Mouse (Mus musculus): Measurements from ENCODE around the gene Hist1h3e. TPM values are rescaled to one million over a fixed set of nuclear protein-coding genes. Genes with fewer than 3 reads are reported as not detected.

Gene Hist1h3e
- polyA plus RNA-seq, 1 experiment: not detected

DNA sequence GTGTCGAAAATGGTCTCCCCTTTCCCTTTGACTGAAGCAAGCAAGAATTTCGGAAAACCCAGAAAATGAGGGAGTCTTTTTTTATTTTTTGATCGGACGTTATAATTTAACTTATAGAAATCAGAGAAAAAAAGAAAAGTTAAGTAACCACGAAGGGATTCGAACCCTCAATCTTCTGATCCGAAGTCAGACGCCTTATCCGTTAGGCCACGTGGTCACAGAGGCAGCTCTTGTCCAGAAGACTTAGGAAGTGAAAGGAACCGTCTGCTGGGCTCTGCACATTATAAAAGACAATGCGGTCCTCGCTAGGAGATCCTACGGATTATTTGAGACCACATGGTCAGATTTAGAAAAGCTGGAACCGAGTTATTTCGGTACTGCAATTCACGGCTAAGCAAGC is 35.9 kb downstream of the Hist1h3e start:
- TF ChIP-seq CTCF (IDR thresholded peaks at IDR 0.05; ENCODE audit: insufficient read depth, low read depth, low read length): no peak
- TF ChIP-seq POLR2A (IDR thresholded peaks at IDR 0.05; ENCODE audit: insufficient read depth, low read depth, low read length): no peak
- Histone ChIP-seq H3K27ac (ENCODE audit: insufficient read depth, low read depth, low read length) (no peak overlapping the region), H3K4me3 (ENCODE audit: insufficient read depth, low read depth, low read length) (no peak overlapping the region), H3K4me1 (ENCODE audit: control insufficient read depth, insufficient read depth, low read length) (no peaks in the 10 kb centered on the region)
- 1% methylated on average over 17 of the region's 17 CpGs for WGBS

DNA sequence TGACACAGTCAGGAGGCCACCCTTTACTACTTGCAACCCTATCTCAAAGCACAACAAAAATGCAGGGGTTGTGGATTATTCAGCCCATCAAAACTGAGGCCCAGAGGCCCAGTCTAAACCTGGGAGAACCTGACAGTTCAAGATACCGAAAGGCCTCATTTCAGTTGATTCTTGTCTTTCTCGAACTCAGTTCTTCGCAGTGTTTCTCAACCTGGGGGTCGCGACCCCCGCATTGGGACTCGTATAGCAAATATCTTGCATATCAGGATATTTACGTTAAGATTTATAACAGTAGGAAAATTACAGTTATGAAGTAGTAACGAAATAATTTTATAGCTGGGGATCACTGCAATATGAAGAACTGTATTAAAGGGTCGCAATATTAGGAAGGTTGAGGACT is 36.3 kb downstream of the Hist1h3e start:
- Histone ChIP-seq H3K4me1 (ENCODE audit: control insufficient read depth, insufficient read depth, low read length) (no peaks in the 10 kb centered on the region), H3K27ac (ENCODE audit: insufficient read depth, low read depth, low read length) (no peak overlapping the region), H3K4me3 (ENCODE audit: insufficient read depth, low read depth, low read length) (no peak overlapping the region)
- TF ChIP-seq CTCF (IDR thresholded peaks at IDR 0.05; ENCODE audit: insufficient read depth, low read depth, low read length) (no peak), POLR2A (IDR thresholded peaks at IDR 0.05; ENCODE audit: insufficient read depth, low read depth, low read length) (no peak)
- WGBS: 8% methylated on average over 10 of the region's 10 CpGs

DNA sequence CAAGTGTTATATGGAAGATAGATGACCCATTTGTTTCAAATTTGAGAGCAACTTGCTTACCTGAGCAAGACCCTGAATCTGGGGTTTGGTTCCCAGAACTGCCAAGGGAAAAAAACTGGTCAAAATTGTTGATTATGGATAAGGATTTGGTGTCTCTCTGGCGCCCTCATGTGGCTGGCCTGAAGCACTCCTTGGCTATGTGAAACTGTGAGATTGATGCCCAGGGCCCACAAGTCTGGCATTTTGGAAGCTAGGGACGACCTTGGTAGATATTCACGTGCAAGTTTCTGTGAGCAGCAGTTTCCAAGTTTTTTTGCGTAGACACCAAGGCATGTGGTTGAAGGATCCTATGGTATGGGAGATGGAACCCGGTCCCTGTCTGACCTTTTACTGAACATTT is 37.5 kb downstream of the Hist1h3e start:
- Histone ChIP-seq H3K4me1 (ENCODE audit: control insufficient read depth, insufficient read depth, low read length) (no peaks in the 10 kb centered on the region), H3K4me3 (ENCODE audit: insufficient read depth, low read depth, low read length) (no peak overlapping the region), H3K27ac (ENCODE audit: insufficient read depth, low read depth, low read length) (no peak overlapping the region)
- 14% methylated on average over 5 of the region's 5 CpGs for WGBS
- no peak for TF ChIP-seq POLR2A (IDR thresholded peaks at IDR 0.05; ENCODE audit: insufficient read depth, low read depth, low read length)
- peak; percentile 61 for TF ChIP-seq CTCF (IDR thresholded peaks at IDR 0.05; ENCODE audit: insufficient read depth, low read depth, low read length)

DNA sequence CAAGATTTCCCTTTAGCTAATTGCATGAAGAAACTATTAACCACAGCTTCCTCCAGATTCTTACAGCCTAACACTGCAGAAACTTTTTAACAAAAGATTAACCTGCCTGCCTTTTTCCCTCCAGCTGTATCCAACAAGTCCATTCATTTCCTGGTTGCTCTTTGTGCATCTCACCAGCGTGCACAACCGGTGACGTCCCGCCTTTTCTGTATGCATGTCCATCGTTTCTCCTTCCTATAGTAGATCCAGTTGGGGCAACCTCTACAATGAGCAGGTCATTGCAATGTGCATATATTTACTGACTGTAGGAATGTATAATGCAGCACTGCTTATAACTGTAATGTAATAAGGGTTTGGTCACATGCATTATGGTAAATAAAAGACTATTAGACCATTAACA is 38.2 kb downstream of the Hist1h3e start:
- WGBS: 40% methylated on average over 5 of the region's 5 CpGs
- Histone ChIP-seq H3K4me1 (ENCODE audit: control insufficient read depth, insufficient read depth, low read length) (no peaks in the 10 kb centered on the region), H3K4me3 (ENCODE audit: insufficient read depth, low read depth, low read length) (no peak overlapping the region), H3K27ac (ENCODE audit: insufficient read depth, low read depth, low read length) (no peak overlapping the region)
- no peak for TF ChIP-seq CTCF (IDR thresholded peaks at IDR 0.05; ENCODE audit: insufficient read depth, low read depth, low read length)
- no peak for TF ChIP-seq POLR2A (IDR thresholded peaks at IDR 0.05; ENCODE audit: insufficient read depth, low read depth, low read length)

DNA sequence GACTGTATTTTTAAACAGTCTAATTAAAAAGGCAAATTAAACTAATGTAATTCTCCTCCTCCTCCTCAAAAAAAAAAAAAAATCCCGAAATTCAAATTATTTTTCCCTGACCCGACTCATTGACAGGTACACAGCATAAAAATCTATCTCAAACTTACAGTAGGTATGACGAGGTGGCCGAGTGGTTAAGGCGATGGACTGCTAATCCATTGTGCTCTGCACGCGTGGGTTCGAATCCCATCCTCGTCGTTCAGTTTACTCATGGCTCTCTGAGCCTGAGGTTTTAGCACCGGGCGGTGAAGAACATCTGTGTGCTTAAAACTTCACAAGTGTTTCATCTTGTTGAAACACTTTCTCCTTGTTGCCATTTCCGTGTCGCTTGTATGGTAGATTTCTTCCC is 40.5 kb downstream of the Hist1h3e start:
- no peaks in the 10 kb centered on the region for H3K4me1 ChIP-seq (ENCODE audit: control insufficient read depth, insufficient read depth, low read length)
- TF ChIP-seq CTCF (IDR thresholded peaks at IDR 0.05; ENCODE audit: insufficient read depth, low read depth, low read length) (no peak), POLR2A (IDR thresholded peaks at IDR 0.05; ENCODE audit: insufficient read depth, low read depth, low read length) (no peak)
- H3K4me3 ChIP-seq (ENCODE audit: insufficient read depth, low read depth, low read length): no peak overlapping the region
- H3K27ac ChIP-seq (ENCODE audit: insufficient read depth, low read depth, low read length): no peak overlapping the region
- WGBS: 5% methylated on average over 14 of the region's 14 CpGs

DNA sequence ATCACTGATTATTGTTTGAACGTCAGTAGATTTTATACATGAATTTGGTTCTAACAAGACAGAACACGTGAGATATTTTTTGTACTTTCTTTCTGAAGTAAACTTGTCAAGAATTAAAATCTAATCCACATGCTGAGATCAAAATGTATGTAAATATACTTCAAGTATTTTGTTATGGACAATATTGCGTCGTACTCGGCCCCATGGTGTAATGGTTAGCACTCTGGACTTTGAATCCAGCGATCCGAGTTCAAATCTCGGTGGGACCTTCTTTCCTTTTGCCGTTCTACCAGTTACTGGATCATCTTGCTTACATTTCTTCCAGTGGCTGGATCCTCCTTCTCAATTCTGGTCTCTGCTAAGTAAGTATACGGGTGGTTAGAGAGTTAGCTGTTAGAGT is 42.8 kb downstream of the Hist1h3e start:
- peaks cover 2% of the 10 kb centered on the region; the same call in 1 of the 2 replicates for H3K4me1 ChIP-seq (ENCODE audit: control insufficient read depth, insufficient read depth, low read length)
- WGBS: 2% methylated on average over 10 of the region's 10 CpGs

DNA sequence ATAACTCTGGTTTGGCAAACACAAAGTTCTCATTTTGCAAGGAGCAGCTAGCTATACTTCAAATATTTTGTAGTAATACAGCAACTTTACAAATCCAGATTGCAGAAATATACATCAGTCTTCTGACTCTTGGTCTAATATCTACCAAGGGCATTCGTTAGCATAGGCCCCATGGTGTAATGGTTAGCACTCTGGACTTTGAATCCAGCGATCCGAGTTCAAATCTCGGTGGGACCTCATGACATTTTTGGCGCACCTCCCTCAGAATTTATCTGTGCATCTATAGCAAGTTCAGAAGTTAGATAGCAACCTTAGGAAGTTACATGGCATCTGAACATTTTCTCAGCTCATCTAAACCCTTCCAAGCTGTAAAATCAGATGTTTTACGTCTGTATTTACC is 43.3 kb downstream of the Hist1h3e start:
- no peak overlapping the region for H3K27ac ChIP-seq (ENCODE audit: insufficient read depth, low read depth, low read length)

More for the DNA sequence above, 42.8 kb downstream of the Hist1h3e start:
- Histone ChIP-seq H3K27ac (ENCODE audit: insufficient read depth, low read depth, low read length) (no peak overlapping the region), H3K4me3 (ENCODE audit: insufficient read depth, low read depth, low read length) (no peak overlapping the region)
- TF ChIP-seq CTCF (IDR thresholded peaks at IDR 0.05; ENCODE audit: insufficient read depth, low read depth, low read length) (no peak), POLR2A (IDR thresholded peaks at IDR 0.05; ENCODE audit: insufficient read depth, low read depth, low read length) (no peak)

DNA sequence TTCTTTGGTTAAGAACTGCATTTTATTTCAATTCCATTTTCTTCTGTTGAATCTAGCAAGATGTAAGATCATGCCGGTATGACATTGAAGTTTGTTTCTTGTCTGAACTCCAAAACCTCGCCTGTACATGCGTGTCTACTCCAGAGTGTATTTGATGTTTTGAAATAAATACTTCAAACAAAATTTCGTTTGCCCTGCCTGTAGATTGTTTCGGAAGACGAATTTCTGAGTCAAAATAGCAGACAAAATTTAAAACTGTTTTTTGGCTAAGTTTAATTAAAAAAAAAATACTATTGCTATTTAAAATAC is 43.9 kb downstream of the Hist1h3e start:
- no peak overlapping the region for H3K4me3 ChIP-seq (ENCODE audit: insufficient read depth, low read depth, low read length)
- H3K4me1 ChIP-seq (ENCODE audit: control insufficient read depth, insufficient read depth, low read length): peaks cover 2% of the 10 kb centered on the region; the same call in 1 of the 2 replicates
- TF ChIP-seq CTCF (IDR thresholded peaks at IDR 0.05; ENCODE audit: insufficient read depth, low read depth, low read length): no peak
- no peak for TF ChIP-seq POLR2A (IDR thresholded peaks at IDR 0.05; ENCODE audit: insufficient read depth, low read depth, low read length)
- WGBS: under 1% methylated on average over 6 of the region's 6 CpGs
- H3K27ac ChIP-seq (ENCODE audit: insufficient read depth, low read depth, low read length): no peak overlapping the region

More for the DNA sequence above, 43.3 kb downstream of the Hist1h3e start:
- Histone ChIP-seq H3K4me1 (ENCODE audit: control insufficient read depth, insufficient read depth, low read length) (peaks cover 2% of the 10 kb centered on the region; the same call in 1 of the 2 replicates), H3K4me3 (ENCODE audit: insufficient read depth, low read depth, low read length) (no peak overlapping the region)
- under 1% methylated on average over 6 of the region's 6 CpGs for WGBS
- no peak for TF ChIP-seq POLR2A (IDR thresholded peaks at IDR 0.05; ENCODE audit: insufficient read depth, low read depth, low read length)
- no peak for TF ChIP-seq CTCF (IDR thresholded peaks at IDR 0.05; ENCODE audit: insufficient read depth, low read depth, low read length)

DNA sequence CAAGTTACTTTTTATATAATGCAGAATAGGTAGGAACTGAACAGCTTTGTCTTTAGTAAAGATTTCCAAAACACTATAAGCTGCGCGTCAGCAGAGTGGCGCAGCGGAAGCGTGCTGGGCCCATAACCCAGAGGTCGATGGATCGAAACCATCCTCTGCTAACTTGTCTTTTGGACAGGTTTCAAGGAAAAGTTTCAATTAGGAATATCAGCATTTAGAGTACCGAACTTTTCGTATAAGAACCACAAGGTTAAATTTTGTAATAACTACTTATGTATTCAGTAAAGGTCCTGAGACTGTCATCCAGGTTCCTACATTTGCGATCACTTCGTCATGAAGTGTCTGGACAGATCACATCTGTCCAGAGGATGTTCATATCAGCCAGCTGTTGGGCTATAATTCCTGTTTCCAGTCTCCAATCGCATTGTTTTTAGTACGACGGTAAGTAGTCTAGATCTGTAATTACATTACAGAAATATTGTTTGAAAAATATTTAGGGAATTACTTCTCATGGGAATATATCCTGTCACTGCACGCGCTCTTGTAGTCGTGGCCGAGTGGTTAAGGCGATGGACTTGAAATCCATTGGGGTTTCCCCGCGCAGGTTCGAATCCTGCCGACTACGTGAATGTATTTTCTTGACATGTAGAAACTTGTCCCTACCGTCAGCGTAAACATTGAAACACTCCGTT is 44.4 kb downstream of the Hist1h3e start:
- WGBS: under 1% methylated on average over 27 of the region's 27 CpGs
- Histone ChIP-seq H3K4me1 (ENCODE audit: control insufficient read depth, insufficient read depth, low read length) (peaks cover 2% of the 10 kb centered on the region; the same call in 1 of the 2 replicates), H3K27ac (ENCODE audit: insufficient read depth, low read depth, low read length) (no peak overlapping the region)

More for the DNA sequence above, 44.4 kb downstream of the Hist1h3e start:
- TF ChIP-seq POLR2A (IDR thresholded peaks at IDR 0.05; ENCODE audit: insufficient read depth, low read depth, low read length) (no peak), CTCF (IDR thresholded peaks at IDR 0.05; ENCODE audit: insufficient read depth, low read depth, low read length) (no peak)
- peak overlapping the region; percentile 53 for H3K4me3 ChIP-seq (ENCODE audit: insufficient read depth, low read depth, low read length)
